Mouse (Mus musculus) spleen, adult 2 months (tissue): ENCODE measurements around the gene Khdc4.

Source experiments
- CTCF ChIP-seq: fragments of 200-500 bp; IDR thresholded peaks from 2 replicates; pipeline ENCODE4 v1.5.1; 2011; ENCODE audit warnings: mild to moderate bottlenecking, inconsistent platforms; ENCODE audit not compliant: insufficient read depth, insufficient read length, insufficient replicate concordance; ENCODE audit errors: extremely low read depth
- POLR2A ChIP-seq: fragments of 200-500 bp; IDR thresholded peaks from 2 replicates; pipeline ENCODE4 v1.6.1; 2011; ENCODE audit warnings: low read depth, low read length, inconsistent platforms

DNA sequence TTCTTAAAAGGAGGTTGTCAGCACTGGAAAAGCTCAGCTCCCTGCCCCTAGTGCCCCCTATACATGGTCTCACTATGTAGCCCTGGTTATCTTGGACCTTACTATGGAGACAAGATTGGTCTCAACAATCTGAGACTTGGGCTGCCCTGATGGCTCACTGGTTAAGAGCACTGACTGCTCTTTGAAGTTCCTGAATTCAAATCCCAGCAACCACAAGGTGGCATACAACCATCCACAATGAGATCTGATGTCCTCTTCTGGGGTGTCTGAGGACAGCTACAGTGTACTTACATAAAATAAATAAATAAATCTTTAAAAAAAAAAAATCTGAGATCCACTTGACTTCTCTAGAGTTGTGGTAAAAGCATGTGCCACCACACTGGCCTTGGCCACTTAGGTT is 9.9 kb downstream of the Khdc4 start:
- no peak for TF ChIP-seq CTCF
- no peak for TF ChIP-seq POLR2A
